20 mouse cellular contexts compared by ENCODE assay signal in genomic region chr8:121134102-121134501, GRCm38 (mm10). TPM values are rescaled to one million over a fixed set of nuclear protein-coding genes. Genes with fewer than 3 reads are reported as not detected.
DNase-seq lines count a peak whose midpoint lies in the region; ATAC-seq and TF ChIP-seq lines count a peak whose summit lies in the region.
"Had no signal": no experiment of that assay in that cellular context is flagged by ENCODE, and none has a peak within 500 bp of the region (broad histone marks: within the 10 kb centered on the region; RNA-seq: fewer than 3 reads in every experiment).

No protein-coding gene starts in this region.

- DNase-seq in limb, embryonic 10.5 days (ENCODE audit: low spot score): no peak
- peak; percentile 78 for DNase-seq in MN1 (ENCODE audit: low spot score)
- DNase-seq in heart, adult 11 months: no peak
- DNase-seq in cerebellum, adult 18-20 months: no peak
- no peak for DNase-seq in Muller cell, postnatal 12 days (ENCODE audit: inconsistent ontology term)
- DNase-seq: adrenal gland, postnatal 10 days; cerebellum, adult 11 months; cerebellum, postnatal 10 days; gastrocnemius, postnatal 10 days had no signal

- 82% methylated on average over 10 of the region's 10 CpGs for WGBS in limb, embryonic 15.5 days
- 89% methylated on average over 10 of the region's 10 CpGs for WGBS in limb, embryonic 10.5 days

- H3K27me3 ChIP-seq in limb, embryonic 15.5 days: peaks cover 43% of the 10 kb centered on the region
- peaks cover 62% of the 10 kb centered on the region for H3K27me3 ChIP-seq in limb, embryonic 10.5 days (ENCODE audit: low read depth, poor library complexity, severe bottlenecking)

- TF ChIP-seq CTCF in embryonic fibroblast, embryonic 13.5 days (IDR thresholded peaks at IDR 0.05; ENCODE audit: borderline replicate concordance, insufficient read depth, low read length): no peak

- 0 out of 2 replicates have a peak, but pooled peaks have one; percentile 16 for ATAC-seq in limb, embryonic 15.5 days (ENCODE audit: insufficient number of reproducible peaks, low FRiP score, low TSS enrichment, low read depth)
- ATAC-seq: CD4-positive, CD25-positive, alpha-beta regulatory T cell, adult 4 months; forebrain, embryonic 16.5 days; intestine, embryonic 16.5 days had no signal

- no peak overlapping the region for H3K27ac ChIP-seq in limb, embryonic 15.5 days
- H3K27ac ChIP-seq in limb, embryonic 10.5 days: no peak overlapping the region
- peak overlapping the region; percentile 9; the same call in 1 of the 2 replicates for H3K27ac ChIP-seq in embryonic fibroblast, embryonic 13.5 days (ENCODE audit: insufficient read depth, low read length)
- H3K27ac ChIP-seq: embryonic facial prominence, embryonic 12.5 days; forebrain, embryonic 12.5 days; hindbrain, embryonic 10.5 days; hindbrain, embryonic 15.5 days had no signal

- TF ChIP-seq POLR2A in embryonic fibroblast, embryonic 13.5 days (IDR thresholded peaks at IDR 0.05; ENCODE audit: low read depth, low read length): no peak

- no peaks in the 10 kb centered on the region for H3K9me3 ChIP-seq in limb, embryonic 15.5 days
- peaks cover 2% of the 10 kb centered on the region; the same call in 1 of the 2 replicates for H3K9me3 ChIP-seq in limb, embryonic 10.5 days (replicated peaks)
- H3K9me3 ChIP-seq: hindbrain, embryonic 15.5 days had no signal

- H3K4me3 ChIP-seq in limb, embryonic 15.5 days: no peak overlapping the region
- H3K4me3 ChIP-seq in limb, embryonic 10.5 days: no peak overlapping the region
- H3K4me3 ChIP-seq in embryonic fibroblast, embryonic 13.5 days (ENCODE audit: insufficient read depth, low read length): no peak overlapping the region
- H3K4me3 ChIP-seq: embryonic facial prominence, embryonic 12.5 days; forebrain, embryonic 12.5 days; heart, embryonic 12.5 days; hindbrain, embryonic 10.5 days; hindbrain, embryonic 15.5 days had no signal

- H3K9ac ChIP-seq in limb, embryonic 15.5 days: no peak overlapping the region
- H3K9ac ChIP-seq: embryonic facial prominence, embryonic 12.5 days; forebrain, embryonic 12.5 days; heart, embryonic 12.5 days; hindbrain, embryonic 15.5 days had no signal

- peaks cover 2% of the 10 kb centered on the region; the same call in 1 of the 2 replicates for H3K36me3 ChIP-seq in limb, embryonic 15.5 days
- no peaks in the 10 kb centered on the region for H3K36me3 ChIP-seq in limb, embryonic 10.5 days
- H3K36me3 ChIP-seq: embryonic facial prominence, embryonic 12.5 days; forebrain, embryonic 12.5 days; G1E; hindbrain, embryonic 10.5 days; hindbrain, embryonic 15.5 days had no signal

- H3K4me2 ChIP-seq in limb, embryonic 15.5 days: no peak overlapping the region
- H3K4me2 ChIP-seq: embryonic facial prominence, embryonic 12.5 days; forebrain, embryonic 12.5 days; heart, embryonic 12.5 days; hindbrain, embryonic 15.5 days had no signal

- H3K4me1 ChIP-seq in limb, embryonic 15.5 days: peaks cover 2% of the 10 kb centered on the region
- peaks cover 2% of the 10 kb centered on the region for H3K4me1 ChIP-seq in limb, embryonic 10.5 days
- H3K4me1 ChIP-seq in embryonic fibroblast, embryonic 13.5 days (ENCODE audit: control insufficient read depth, insufficient read depth, low read length): 0 out of 2 replicates have a peak, but pooled peaks cover 3% of the 10 kb centered on the region
- H3K4me1 ChIP-seq: hindbrain, embryonic 15.5 days had no signal

RNA-seq across cellular contexts. Expression of gene Foxl1, which starts 6.4 kb away (rescaled TPM):
- 0.20 and 0.29 TPM in 2 replicates for polyA plus RNA-seq in limb, embryonic 15.5 days (2015; fragmentation: Nextera tagmentation; extraction: Ambion mirVana)
- 0.13 and 0.15 TPM in 2 replicates for polyA plus RNA-seq in limb, embryonic 10.5 days (2016; fragmentation: Nextera tagmentation; extraction: Ambion mirVana)
- polyA plus RNA-seq in embryonic fibroblast, embryonic 13.5 days (2011; ENCODE audit: insufficient read length, low read depth, missing spikeins): 1.1 and 2.0 TPM in 2 replicates
- polyA plus RNA-seq: CD4-positive, CD25-positive, alpha-beta regulatory T cell, adult 4 months; G1E had no signal

RNA-seq across cellular contexts. Expression of gene Foxc2, which starts 18.1 kb away (rescaled TPM):
- 6.4 and 6.8 TPM in 2 replicates for polyA plus RNA-seq in limb, embryonic 15.5 days (2015; fragmentation: Nextera tagmentation; extraction: Ambion mirVana)
- 2.3 and 3.3 TPM in 2 replicates for polyA plus RNA-seq in limb, embryonic 10.5 days (2016; fragmentation: Nextera tagmentation; extraction: Ambion mirVana)
- 14.6 and 18.1 TPM in 2 replicates for polyA plus RNA-seq in embryonic fibroblast, embryonic 13.5 days (2011; ENCODE audit: insufficient read length, low read depth, missing spikeins)
- polyA plus RNA-seq: CD4-positive, CD25-positive, alpha-beta regulatory T cell, adult 4 months had no signal

RNA-seq across cellular contexts. Expression of gene Mthfsd, which starts 25.9 kb away (rescaled TPM):
- polyA plus RNA-seq in limb, embryonic 15.5 days (2015; fragmentation: Nextera tagmentation; extraction: Ambion mirVana): 61.1 and 62.0 TPM in 2 replicates
- 58.5 and 67.6 TPM in 2 replicates for polyA plus RNA-seq in limb, embryonic 10.5 days (2016; fragmentation: Nextera tagmentation; extraction: Ambion mirVana)
- polyA plus RNA-seq in embryonic fibroblast, embryonic 13.5 days (2011; ENCODE audit: insufficient read length, low read depth, missing spikeins): 58.3 and 63.3 TPM in 2 replicates

RNA-seq across cellular contexts. Expression of gene Foxf1, which starts 49.9 kb away (rescaled TPM):
- polyA plus RNA-seq in limb, embryonic 15.5 days (2015; fragmentation: Nextera tagmentation; extraction: Ambion mirVana): 0.22 and 0.37 TPM in 2 replicates
- 0.48 and 4.4 TPM in 2 replicates for polyA plus RNA-seq in limb, embryonic 10.5 days (2016; fragmentation: Nextera tagmentation; extraction: Ambion mirVana)
- polyA plus RNA-seq in embryonic fibroblast, embryonic 13.5 days (2011; ENCODE audit: insufficient read length, low read depth, missing spikeins): 6.9 TPM in 2 replicates
- polyA plus RNA-seq: G1E had no signal
